Mouse (Mus musculus) erythroblast, embryonic 14.5 days (primary cell): ENCODE data around the gene Ifit1bl2. TPM values are rescaled to one million over a fixed set of nuclear protein-coding genes. Genes with fewer than 3 reads are reported as not detected.

ENCODE experiments used
- H3K27me3 ChIP-seq: 2 replicates; pipeline ENCODE4 v1.6.1; 2012; ENCODE audit warnings: inconsistent platforms; ENCODE audit not compliant: control insufficient read depth
- H3K36me3 ChIP-seq: 2 replicates; pipeline ENCODE4 v1.6.1; 2012; ENCODE audit warnings: mild to moderate bottlenecking, inconsistent platforms; ENCODE audit not compliant: control insufficient read depth
- H3K4me1 ChIP-seq: 2 replicates; pipeline ENCODE4 v1.6.1; 2012; ENCODE audit warnings: inconsistent platforms; ENCODE audit not compliant: control insufficient read depth
- H3K4me3 ChIP-seq: replicated peaks from 2 replicates; pipeline ENCODE3; 2012; ENCODE audit warnings: moderate library complexity, mild to moderate bottlenecking, inconsistent platforms
- H3K9me3 ChIP-seq: 2 replicates; pipeline ENCODE4 v1.6.1; 2012; ENCODE audit warnings: low read length, inconsistent platforms, mixed read lengths; ENCODE audit not compliant: control insufficient read depth
- GATA1 ChIP-seq: IDR thresholded peaks from 2 replicates; pipeline ENCODE4 v1.6.1; 2012; ENCODE audit warnings: low read length, inconsistent platforms, mixed read lengths
- TAL1 ChIP-seq: IDR thresholded peaks from 3 replicates; pipeline ENCODE4 v1.6.1; 2012; ENCODE audit warnings: low read length, inconsistent platforms, mixed read lengths
- polyA plus RNA-seq: library from polyadenylated mRNA; stranded (reverse); fragments of >175 nt; gene quantifications from 2 replicates; pipeline ENCODE4 v1.2.3, GENCODE M21; 2012

Ifit1bl2 gene
- not detected in 2 replicates for polyA plus RNA-seq

- Histone ChIP-seq H3K36me3 (no peaks in the 10 kb centered on the region), H3K27me3 (peaks cover 17% of the 10 kb centered on the region), H3K9me3 (no peaks in the 10 kb centered on the region), H3K4me1 (peaks cover 18% of the 10 kb centered on the region), H3K4me3 (peak within 1 kb of the TSS; percentile 9)
- TF ChIP-seq GATA1 (no peak), TAL1 (no peak)
These were observed at the start of gene Ifit1bl2, which contains the start of gene Ifit1 for GRCm38 (mm10) chr19:34640623-34641022. Gene Ifit1bl2 (minus strand): TSS chr19:34640743. Gene Ifit1 (plus strand): TSS chr19:34640871.

- Histone ChIP-seq H3K4me3 (no peak overlapping the region), H3K27me3 (no peaks in the 10 kb centered on the region), H3K36me3 (no peaks in the 10 kb centered on the region), H3K9me3 (no peaks in the 10 kb centered on the region), H3K4me1 (no peaks in the 10 kb centered on the region)
- TF ChIP-seq TAL1, result no peak
- TF ChIP-seq GATA1, result no peak
These were observed 45.0 kb upstream of the Ifit1bl2 start for GRCm38 (mm10) chr19:34685530-34685929.

DNA sequence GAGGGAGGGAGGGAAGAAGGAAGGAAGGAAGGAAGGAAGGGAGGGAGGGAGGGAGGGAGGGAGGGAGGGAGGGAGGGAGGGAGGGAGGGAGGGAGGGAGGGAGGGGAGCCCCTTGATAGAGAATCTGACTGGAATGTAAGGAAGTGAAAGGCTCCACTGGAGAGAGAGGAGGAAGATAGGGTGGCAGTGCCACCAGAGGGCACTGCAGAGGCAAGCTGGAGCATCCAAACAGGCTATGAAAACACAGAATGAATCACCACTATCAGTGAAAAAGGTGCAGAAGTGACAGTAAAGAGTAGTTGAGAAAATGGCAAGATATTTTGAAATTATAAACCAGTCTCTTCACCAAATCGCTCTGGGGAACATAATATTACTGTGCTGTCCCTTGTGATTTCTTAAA is 44.3 kb upstream of the Ifit1bl2 start:
- Histone ChIP-seq H3K9me3 (no peaks in the 10 kb centered on the region), H3K27me3 (no peaks in the 10 kb centered on the region), H3K36me3 (no peaks in the 10 kb centered on the region), H3K4me1 (no peaks in the 10 kb centered on the region), H3K4me3 (no peak overlapping the region)
- TF ChIP-seq TAL1 (no peak), GATA1 (no peak)

DNA sequence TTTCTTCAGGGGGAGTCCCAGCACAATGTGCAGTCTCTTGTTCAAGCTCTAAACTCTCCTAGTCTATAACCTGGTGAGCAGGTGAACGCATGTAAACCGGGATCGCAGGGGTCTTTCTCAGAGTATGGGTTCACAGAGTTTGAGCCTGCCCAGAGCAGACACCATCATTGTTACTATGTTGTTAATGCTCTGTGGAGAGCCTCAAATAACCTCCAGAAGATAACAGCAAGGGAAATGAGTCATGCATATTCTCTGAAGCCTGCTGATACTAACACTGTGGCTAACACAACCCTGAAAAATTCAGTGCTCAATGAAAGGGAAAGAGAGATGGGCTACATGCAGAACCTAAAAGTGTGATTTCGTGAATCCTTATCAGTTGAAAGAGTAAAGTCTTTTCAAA is 37.9 kb upstream of the Ifit1bl2 start:
- no peak overlapping the region for H3K4me3 ChIP-seq
- H3K4me1 ChIP-seq, result no peaks in the 10 kb centered on the region
- no peaks in the 10 kb centered on the region for H3K9me3 ChIP-seq
- H3K27me3 ChIP-seq, result no peaks in the 10 kb centered on the region
- TF ChIP-seq GATA1, result no peak
- no peaks in the 10 kb centered on the region; the same call in 1 of the 2 replicates for H3K36me3 ChIP-seq

- Histone ChIP-seq H3K27me3 (no peaks in the 10 kb centered on the region), H3K9me3 (no peaks in the 10 kb centered on the region), H3K36me3 (no peaks in the 10 kb centered on the region; the same call in 1 of the 2 replicates), H3K4me1 (no peaks in the 10 kb centered on the region), H3K4me3 (no peak overlapping the region)
- TF ChIP-seq TAL1 (no peak), GATA1 (no peak)
These were observed 32.9 kb upstream of the Ifit1bl2 start for GRCm38 (mm10) chr19:34673476-34673875.

DNA sequence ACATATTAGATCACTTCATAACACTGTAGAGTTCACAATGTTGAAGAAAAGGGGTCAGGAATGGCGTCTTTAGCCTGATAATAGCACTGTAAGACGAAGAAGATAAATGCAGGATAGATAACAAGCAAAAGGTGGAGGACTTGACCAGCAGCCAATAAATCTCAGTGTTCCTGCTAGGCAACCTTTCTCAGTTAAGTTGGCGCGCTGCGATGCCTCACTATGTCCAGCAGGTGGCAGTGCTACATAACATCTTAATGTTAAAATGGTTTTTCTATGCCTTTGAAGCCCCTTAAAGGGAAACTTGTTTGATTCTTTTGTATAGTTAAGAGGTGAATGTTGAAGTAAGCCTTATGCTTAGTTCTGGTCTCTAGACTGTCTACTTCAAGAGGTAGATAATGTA is 25.6 kb upstream of the Ifit1bl2 start:
- no peaks in the 10 kb centered on the region for H3K27me3 ChIP-seq
- H3K4me3 ChIP-seq, result no peak overlapping the region
- no peaks in the 10 kb centered on the region for H3K36me3 ChIP-seq
- TF ChIP-seq TAL1 (no peak), GATA1 (no peak)
- peaks cover 18% of the 10 kb centered on the region for H3K4me1 ChIP-seq
- no peaks in the 10 kb centered on the region for H3K9me3 ChIP-seq

GRCm38 (mm10) chr19:34662740-34663139 is 22.2 kb upstream of the Ifit1bl2 start:
- Histone ChIP-seq H3K27me3 (no peaks in the 10 kb centered on the region), H3K4me1 (peaks cover 33% of the 10 kb centered on the region), H3K4me3 (no peak overlapping the region), H3K36me3 (no peaks in the 10 kb centered on the region), H3K9me3 (no peaks in the 10 kb centered on the region)
- TF ChIP-seq TAL1, result no peak

DNA sequence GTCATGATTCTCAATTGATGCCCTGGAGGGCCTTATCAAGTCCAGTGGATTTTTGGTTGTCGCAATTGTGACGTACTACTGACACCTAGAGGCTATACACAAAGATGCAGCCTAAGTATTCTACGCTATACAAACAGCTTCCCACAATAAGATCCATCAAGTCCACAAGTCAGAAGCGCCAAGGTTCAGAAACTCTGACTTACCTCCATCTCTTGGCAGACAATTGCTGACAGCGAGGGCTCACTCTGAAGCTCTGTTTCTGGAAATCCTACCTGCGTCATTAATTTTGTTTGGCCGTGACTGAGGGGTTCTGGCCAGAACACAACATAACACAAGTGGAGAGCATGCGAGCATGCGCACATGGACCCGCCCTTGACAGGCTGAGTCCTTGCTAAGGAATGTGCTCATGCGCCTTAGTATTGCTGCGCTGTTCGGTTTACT is 21.5 kb upstream of the Ifit1bl2 start:
- H3K4me3 ChIP-seq, result peak overlapping the region; percentile 51
- peaks cover 39% of the 10 kb centered on the region for H3K4me1 ChIP-seq
- no peaks in the 10 kb centered on the region for H3K36me3 ChIP-seq
- no peaks in the 10 kb centered on the region for H3K9me3 ChIP-seq
- no peaks in the 10 kb centered on the region for H3K27me3 ChIP-seq
- TF ChIP-seq GATA1 (peak; percentile 53), TAL1 (no peak)

DNA sequence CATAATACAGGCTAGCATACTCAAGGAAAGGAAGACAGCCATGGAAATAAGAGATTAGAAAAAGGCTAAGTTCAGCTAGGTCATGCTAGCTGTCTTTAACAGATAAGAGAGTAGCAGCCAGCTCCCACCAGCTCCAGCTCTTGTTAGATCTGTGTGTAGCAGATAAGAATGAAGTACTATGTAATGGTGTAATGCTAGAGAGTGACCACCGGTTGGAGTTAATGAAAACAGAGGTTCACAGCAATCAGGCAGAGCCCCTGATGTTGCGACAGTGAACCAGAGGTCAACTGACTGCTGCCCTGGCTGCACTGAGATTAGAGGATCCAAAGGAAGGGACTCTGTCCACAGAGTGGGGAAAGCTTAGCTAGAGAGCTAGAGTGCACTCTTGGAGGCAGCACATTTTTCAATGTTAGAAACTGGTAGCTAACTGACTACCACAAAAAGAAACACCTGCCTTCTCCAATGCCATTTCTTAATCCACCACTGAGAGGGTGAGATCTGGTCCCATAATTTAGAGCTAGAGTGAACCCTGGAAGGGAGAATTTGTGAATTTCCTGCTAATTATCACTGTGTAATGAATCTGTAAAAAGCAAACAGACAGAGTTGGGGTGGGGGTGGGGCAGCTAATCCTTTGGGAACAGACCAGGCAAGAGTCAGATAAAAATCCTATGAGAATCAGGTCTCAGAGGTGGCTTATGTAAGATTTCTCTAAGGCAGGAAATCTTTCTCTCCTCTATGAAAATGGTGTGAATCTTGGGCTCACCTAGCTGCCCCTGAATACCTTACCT is 16.2 kb upstream of the Ifit1bl2 start:
- peak overlapping the region; percentile 47 for H3K4me3 ChIP-seq
- peaks cover 60% of the 10 kb centered on the region for H3K4me1 ChIP-seq
- H3K9me3 ChIP-seq, result no peaks in the 10 kb centered on the region
- no peaks in the 10 kb centered on the region for H3K36me3 ChIP-seq
- TF ChIP-seq TAL1 (peak; percentile 95), GATA1 (peak; percentile 91)
- no peaks in the 10 kb centered on the region for H3K27me3 ChIP-seq

- TF ChIP-seq TAL1, result no peak
- TF ChIP-seq GATA1, result no peak
- Histone ChIP-seq H3K36me3 (no peaks in the 10 kb centered on the region), H3K4me3 (no peak overlapping the region), H3K9me3 (no peaks in the 10 kb centered on the region), H3K4me1 (peaks cover 67% of the 10 kb centered on the region), H3K27me3 (no peaks in the 10 kb centered on the region)
These were observed 14.8 kb upstream of the Ifit1bl2 start for GRCm38 (mm10) chr19:34655227-34655805.
